Mouse (Mus musculus) c-Kit-positive CD71-positive TER-119-negative erythroid progenitor cells, embryonic 14.5 days (primary cell): Measurements from ENCODE around the gene Gm49380.

Source experiments
- DNase-seq: peaks from one replicate; pipeline ENCODE4 v3.0.0-alpha.2; 2013; ENCODE audit warnings: low read depth

Gene Gm49380

GRCm38 (mm10) chr9:44088877-44089608 lies 24.3 kb downstream of the Gm49380 start:
- no peak for DNase-seq

DNA sequence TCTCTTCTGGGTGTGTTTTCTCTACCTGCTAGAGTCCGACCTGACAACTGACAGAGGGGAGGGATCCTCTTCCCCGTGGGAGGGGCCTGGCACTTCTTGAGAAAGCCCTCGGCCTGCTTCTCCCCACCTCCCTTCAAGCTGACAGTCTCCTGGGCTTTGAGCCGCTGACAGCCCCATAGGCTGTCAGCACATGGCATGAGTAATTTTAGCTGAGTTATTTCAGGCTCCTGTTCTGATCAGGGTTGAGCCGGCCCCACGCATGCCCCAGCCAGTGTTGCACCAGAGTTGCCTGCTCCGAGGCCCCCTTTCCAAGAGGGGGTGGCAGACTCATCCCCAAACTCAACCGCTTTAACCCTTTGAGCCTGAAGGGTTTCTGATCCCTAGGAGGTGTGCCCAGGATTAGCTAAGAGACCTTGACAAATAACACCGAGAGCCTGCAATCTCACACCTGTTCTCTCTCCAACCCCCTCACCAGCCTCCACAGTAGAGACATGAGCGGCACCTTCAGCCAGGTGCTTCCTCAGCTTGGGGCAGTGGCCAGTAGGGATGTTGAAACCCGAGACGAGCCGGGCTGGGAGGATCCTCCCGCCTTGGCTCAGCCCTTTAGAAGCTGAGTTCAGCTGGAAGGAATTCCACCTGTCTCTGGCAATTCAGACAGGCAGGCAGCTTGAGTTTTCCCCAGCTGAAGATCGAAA lies 25.4 kb downstream of the Gm49380 start:
- no peak for DNase-seq

GRCm38 (mm10) chr9:44086960-44087359 lies 26.3 kb downstream of the Gm49380 start:
- no peak for DNase-seq

GRCm38 (mm10) chr9:44085741-44086665 lies 27.3 kb downstream of the Gm49380 start:
- DNase-seq = no peak

DNA sequence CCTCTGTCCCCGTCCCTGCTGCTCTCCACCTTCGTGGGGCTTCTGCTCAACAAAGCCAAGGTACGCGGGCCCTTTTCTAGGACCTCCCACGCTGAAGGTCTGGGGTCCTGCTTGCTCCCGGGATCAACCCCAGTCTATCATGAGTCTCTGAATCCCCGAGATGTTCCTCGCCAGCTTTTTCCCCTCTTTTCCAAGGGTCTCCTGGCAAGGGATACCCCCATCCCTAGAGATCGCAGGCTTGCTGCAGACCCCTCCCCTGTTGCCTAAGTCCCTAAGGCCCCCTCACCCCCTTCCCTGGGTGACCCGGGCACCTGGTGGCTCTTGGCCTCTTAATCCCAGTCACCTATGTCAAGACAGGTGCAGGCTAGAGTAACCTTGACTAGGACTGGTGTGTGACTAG lies 28.0 kb downstream of the Gm49380 start:
- DNase-seq = no peak

- DNase-seq = peak; percentile 63
Observed at GRCm38 (mm10) chr9:44084659-44085229, 28.6 kb downstream of the Gm49380 start.

- DNase-seq = no peak
Observed at GRCm38 (mm10) chr9:44084236-44084635, 29.1 kb downstream of the Gm49380 start.

DNA sequence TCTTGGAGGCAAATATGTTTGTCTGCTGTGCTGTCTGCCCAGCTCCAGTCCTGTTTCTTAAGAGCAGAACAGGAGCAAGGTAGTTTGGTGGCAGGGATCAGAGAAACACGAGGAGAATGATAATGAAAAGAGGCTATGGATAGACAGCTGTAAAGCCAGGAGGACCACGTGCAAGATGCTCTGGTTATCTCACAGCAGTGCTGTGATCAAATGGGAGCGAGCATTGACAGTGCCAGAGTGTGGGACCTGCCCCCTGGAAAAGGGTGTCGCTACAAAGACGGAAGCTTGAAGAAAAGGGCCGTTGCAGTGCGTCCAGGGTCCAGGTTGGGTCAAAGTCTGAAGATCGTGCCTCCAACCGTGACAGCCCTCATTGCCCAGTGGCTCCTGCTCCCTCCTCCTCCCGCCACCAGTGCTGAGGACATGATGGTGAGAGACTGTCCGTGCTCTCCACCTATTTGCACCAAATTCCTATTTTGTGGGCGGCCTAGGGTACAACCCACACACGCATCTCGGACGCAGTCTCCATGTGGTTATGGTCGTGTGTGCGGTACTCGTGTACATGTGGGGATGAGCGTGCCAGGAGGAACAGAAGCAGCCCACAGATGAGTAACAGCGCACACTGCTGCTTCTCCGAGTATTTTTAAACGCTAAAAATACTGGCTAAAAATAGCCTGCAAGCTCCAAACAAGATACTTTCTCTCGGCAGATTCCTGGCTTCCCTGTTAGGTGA lies 29.7 kb downstream of the Gm49380 start:
- no peak for DNase-seq

DNA sequence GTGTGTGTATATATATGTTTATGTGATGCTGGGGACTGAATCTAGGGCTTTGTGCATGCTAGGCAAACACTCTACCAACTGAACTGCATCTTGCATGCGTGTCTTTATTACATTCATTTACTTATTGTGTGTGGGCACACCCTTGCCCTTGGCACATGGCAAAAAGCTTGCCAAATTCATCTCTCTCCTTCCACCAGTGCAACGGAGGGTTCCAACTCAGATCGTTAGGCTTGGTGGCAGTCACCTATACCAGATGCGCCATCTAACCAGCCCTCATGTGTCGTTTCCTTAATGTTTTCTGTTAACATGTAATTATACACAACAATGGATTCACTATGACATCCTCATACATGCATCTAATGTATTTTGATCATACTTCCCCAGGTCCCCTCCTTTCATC lies 31.0 kb downstream of the Gm49380 start:
- DNase-seq = no peak

DNA sequence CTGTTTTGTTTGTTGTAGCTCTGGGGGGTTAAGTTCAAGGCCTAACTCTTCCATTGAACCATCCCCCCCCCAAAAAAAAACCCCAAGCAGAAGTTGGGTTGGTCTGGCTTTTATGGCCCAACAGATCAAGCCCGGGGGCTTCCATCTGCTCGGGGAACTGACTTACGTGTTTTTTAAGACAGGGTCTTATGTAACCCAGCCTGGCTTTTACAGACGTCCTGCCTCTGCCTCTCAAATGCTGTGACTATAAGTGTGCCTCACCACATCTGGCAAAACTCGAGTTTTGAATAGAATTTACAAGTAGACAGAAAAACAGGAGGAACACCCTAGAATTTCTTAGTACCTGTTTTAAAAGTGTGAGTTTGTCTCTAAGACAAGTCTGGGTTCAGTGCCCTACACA lies 31.7 kb downstream of the Gm49380 start:
- no peak for DNase-seq

GRCm38 (mm10) chr9:44080953-44081352 lies 32.3 kb downstream of the Gm49380 start:
- no peak for DNase-seq

DNA sequence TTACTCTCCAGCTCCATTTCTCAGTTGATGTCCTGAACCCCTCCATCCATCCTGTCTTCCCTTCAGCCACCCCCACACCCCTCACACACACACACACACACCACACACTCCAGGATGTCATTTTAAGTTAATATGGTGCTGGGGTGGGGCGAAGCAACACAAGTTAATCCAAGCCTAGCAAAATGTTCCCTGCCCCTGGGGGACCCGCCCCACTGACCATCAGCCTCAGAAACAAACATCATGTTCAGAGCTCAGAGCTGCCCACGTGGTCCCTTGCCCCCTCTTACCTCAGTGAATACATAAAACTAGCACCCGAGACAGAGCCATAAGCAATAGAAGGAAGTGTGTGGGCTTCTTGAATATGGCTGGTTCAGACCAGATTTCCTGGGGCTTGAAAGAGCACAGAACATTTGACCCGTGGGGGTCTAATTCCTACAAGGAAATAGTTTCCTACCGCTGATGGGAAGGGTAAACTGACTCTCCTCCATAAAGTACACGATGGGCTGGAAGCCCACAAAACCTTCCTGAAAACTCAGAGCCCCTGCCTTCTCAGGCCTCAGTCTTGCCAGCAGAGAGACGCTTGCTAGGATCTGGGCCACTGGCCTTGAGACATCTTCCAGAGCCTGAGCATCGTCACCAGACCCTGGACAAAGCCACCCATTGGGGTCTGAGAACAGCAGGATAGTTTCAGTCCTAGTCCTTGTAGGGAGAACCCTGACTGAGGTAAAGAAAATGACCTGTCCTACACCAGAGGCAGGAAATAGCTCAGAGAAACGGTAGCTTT lies 33.1 kb downstream of the Gm49380 start:
- no peak for DNase-seq

DNA sequence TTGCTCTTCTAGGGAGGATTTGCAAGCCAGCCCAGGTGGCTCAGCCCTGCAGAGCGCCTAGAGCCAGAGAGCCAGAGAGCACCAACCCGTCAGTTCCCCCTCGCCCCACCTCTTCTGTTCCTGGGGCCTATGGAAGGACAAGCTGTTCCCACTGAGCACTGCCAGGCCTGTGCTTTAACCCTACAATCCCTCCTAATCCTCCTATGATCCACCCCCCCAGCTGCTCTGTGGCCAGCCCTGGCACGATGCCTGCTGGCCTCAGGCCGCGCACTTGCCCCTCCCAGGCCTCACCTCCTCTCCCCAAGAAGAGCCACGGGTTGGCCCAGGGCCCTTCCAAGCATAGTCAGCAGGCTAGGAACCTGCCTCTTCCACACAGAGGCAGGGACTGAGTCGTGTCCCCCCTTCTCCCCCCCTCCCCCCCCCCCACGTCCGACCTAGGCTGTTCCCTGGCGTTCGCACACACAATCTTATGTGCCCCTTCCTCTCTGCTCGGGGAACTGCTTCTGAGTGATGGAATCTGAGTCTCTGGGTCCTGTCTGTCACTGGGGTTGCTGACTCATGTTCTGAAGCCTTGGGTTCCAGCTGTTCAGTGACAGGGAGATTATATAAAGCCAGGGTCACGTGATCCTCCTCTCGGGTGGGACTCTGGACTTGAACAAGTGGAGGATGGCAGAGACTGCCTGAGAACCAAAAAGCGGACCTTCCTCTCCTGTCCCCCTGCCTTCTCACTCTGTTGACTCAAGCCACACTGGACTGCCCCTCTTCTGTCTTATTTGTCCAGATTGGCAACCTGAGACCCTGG lies 34.1 kb downstream of the Gm49380 start:
- DNase-seq = no peak

- DNase-seq = no peak
Observed at GRCm38 (mm10) chr9:44078136-44078797, 35.0 kb downstream of the Gm49380 start.

- no peak for DNase-seq
Observed at GRCm38 (mm10) chr9:44077266-44077910, 35.9 kb downstream of the Gm49380 start.

DNA sequence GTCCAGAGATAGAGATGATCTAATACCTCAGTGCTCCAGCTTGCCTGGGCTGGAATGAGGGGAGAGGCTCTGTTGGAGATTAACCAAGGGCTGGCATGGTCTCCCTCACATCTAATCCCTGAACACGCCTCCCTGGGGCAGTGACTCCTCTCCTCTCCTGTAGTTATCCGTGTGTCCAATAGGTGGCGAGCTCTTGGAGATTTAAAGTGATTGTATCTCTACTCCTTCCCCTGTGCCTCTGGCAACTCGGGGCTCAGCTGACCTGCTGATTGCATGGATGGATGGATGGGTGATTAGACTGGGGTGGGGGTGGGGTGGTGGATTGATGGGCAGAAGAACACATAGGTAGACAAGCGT lies 36.6 kb downstream of the Gm49380 start:
- DNase-seq = peak; percentile 59

DNA sequence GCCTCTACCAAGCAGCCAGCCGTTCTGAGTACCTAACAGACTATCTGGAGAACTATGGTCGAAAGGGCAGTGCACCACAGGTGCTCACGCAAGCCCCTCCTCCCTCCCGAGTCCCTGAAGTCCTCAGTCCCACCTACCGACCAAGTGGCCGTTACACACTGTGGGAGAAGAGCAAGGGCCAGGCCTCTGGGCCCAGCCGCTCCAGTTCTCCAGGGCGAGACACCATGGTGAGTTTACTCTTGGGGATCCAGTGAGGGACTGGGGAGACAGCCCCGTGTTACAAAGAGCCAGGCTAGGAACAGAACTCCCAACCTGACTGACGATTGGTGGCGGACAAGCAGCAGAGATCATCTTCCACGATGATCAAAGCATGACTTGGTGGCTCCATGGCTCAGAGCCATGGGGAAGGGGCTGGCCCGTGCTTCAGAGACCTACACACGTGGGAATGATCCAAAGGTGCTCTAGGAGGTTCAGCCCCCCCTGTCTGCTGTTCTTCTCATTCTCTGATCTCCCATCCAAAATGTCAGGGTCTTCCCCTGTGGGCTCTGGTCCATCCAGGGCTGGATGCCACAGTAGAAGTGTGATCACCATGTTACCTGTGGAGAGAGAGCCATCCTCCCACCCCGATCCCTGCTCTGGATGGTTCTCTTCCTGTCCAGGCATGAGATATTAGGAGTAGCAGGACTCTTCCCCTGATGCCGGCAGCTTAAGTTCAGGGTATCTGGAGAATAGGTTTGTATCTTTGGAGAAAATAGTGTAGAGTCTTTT lies 37.1 kb downstream of the Gm49380 start:
- no peak for DNase-seq
